Mouse (Mus musculus): ENCODE data around the gene Ccdc134. TPM values are rescaled to one million over a fixed set of nuclear protein-coding genes. Genes with fewer than 3 reads are reported as not detected.

The Ccdc134 gene
- total and polyA plus RNA-seq, 3 experiments, result 17.5 to 19.7 TPM; not detected in 1

DNA sequence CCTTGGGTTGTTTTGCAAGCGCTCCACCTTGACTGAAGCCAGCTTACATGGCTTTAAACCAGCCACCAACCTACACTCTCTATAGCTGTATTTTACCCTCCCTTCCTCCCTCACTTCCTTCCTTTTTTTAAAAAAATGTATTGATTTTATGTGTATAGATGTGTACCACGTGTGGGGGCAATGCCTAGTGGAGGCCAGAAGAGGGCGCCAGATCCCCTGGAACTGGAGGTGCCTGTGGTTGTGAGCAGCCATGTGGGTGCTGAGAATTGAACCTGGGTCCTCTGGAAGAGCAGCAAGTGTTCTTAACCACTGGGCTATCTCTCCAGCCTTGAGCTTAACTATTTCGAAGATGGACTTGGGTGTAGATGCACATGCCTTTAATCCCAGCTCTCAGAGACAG lies 54.6 kb downstream of the Ccdc134 start:
- H3K9me3 ChIP-seq (replicated peaks; ENCODE audit: insufficient read depth, low read length), result no peaks in the 10 kb centered on the region
- 0 out of 4 replicates have a peak, but pooled peaks cover 0 to 3% of the 10 kb centered on the region in 2 experiments for H3K4me1 ChIP-seq (ENCODE audit: control insufficient read depth in 1 of 2, insufficient read depth in 2 of 2, low read length in 2 of 2)
- TF ChIP-seq POLR2AphosphoS2 (IDR thresholded peaks at IDR 0.05; ENCODE audit: low read length) (no peak), CTCF (IDR thresholded peaks at IDR 0.05 in 2 of 3, conservative IDR thresholded peaks at IDR 0.05 in 1 of 3; ENCODE audit: control insufficient read depth in 1 of 3, insufficient read depth in 1 of 3, low read depth in 2 of 3, low read length in 3 of 3, poor library complexity in 1 of 3, severe bottlenecking in 1 of 3) (peak; percentile 33 to 57 (median 39)), UBTF (IDR thresholded peaks at IDR 0.05; ENCODE audit: borderline replicate concordance, insufficient read depth, low read depth, low read length) (no peak)
- no peak for DNase-seq (ENCODE audit: low read depth, low spot score)
- no peaks in the 10 kb centered on the region for H3K27me3 ChIP-seq (ENCODE audit: control insufficient read depth in 1 of 2, insufficient read depth in 2 of 2, low read length in 2 of 2)
- H3K4me3 ChIP-seq (ENCODE audit: control insufficient read depth in 1 of 2, insufficient read depth in 1 of 2, low read depth in 2 of 2, low read length in 2 of 2), result no peak overlapping the region
- H3K79me2 ChIP-seq (ENCODE audit: control insufficient read depth, insufficient read depth, low read length, poor library complexity), result no peaks in the 10 kb centered on the region
- peaks cover 0 to 16% of the 10 kb centered on the region in 2 experiments; a peak in 3 of 4 replicates for H3K36me3 ChIP-seq (ENCODE audit: control insufficient read depth in 1 of 2, insufficient read depth in 2 of 2, low read length in 2 of 2)
- no peak overlapping the region for H3K27ac ChIP-seq (ENCODE audit: control insufficient read depth, low read depth, low read length)
- H3K9ac ChIP-seq (ENCODE audit: control insufficient read depth, low read depth, low read length, poor library complexity, severe bottlenecking), result no peak overlapping the region

DNA sequence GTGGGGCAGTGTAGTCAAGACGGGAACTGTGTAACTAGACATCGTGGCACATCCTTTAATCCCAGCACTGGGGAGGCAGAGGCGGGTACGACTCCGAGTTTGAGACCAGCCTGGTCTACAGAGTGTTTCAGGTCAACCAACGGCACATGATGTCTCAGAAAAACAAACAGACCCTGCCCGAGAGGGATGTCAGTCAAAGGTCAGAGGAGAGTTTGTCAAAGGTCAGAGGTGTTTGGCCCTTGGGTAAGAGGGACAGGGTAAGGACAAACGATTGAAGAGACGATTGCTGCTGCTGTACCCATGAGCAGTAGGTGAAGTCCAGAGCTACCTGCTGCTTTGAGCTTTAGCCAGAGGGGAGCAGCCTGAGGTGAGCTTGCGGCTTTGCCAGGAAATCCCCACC lies 55.9 kb downstream of the Ccdc134 start:
- Histone ChIP-seq H3K27me3 (ENCODE audit: control insufficient read depth in 1 of 2, insufficient read depth in 2 of 2, low read length in 2 of 2) (no peaks in the 10 kb centered on the region), H3K27ac (ENCODE audit: control insufficient read depth, low read depth, low read length) (no peak overlapping the region), H3K9ac (ENCODE audit: control insufficient read depth, low read depth, low read length, poor library complexity, severe bottlenecking) (no peak overlapping the region), H3K9me3 (replicated peaks; ENCODE audit: insufficient read depth, low read length) (no peaks in the 10 kb centered on the region), H3K79me2 (ENCODE audit: control insufficient read depth, insufficient read depth, low read length, poor library complexity) (no peaks in the 10 kb centered on the region), H3K4me1 (ENCODE audit: control insufficient read depth in 1 of 2, insufficient read depth in 2 of 2, low read length in 2 of 2) (0 out of 4 replicates have a peak, but pooled peaks cover 0 to 3% of the 10 kb centered on the region in 2 experiments), H3K36me3 (ENCODE audit: control insufficient read depth in 1 of 2, insufficient read depth in 2 of 2, low read length in 2 of 2) (peaks cover 0 to 13% of the 10 kb centered on the region in 2 experiments; a peak in 3 of 4 replicates), H3K4me3 (ENCODE audit: control insufficient read depth in 1 of 2, insufficient read depth in 1 of 2, low read depth in 2 of 2, low read length in 2 of 2) (no peak overlapping the region)
- TF ChIP-seq RCOR1 (IDR thresholded peaks at IDR 0.05; ENCODE audit: low read depth, low read length) (no peak), CHD2 (IDR thresholded peaks at IDR 0.05; ENCODE audit: low read length) (no peak), BHLHE40 (IDR thresholded peaks at IDR 0.05; ENCODE audit: borderline replicate concordance, low read depth, low read length) (no peak), UBTF (IDR thresholded peaks at IDR 0.05; ENCODE audit: borderline replicate concordance, insufficient read depth, low read depth, low read length) (no peak), JUND (IDR thresholded peaks at IDR 0.05; ENCODE audit: low read depth, low read length) (no peak), ELF1 (IDR thresholded peaks at IDR 0.05; ENCODE audit: low read depth, low read length) (no peak), USF1 (IDR thresholded peaks at IDR 0.05; ENCODE audit: low read depth, low read length) (no peak), ZMIZ1 (IDR thresholded peaks at IDR 0.05; ENCODE audit: low read depth, low read length) (no peak), SMC3 (IDR thresholded peaks at IDR 0.05; ENCODE audit: low read depth, low read length) (no peak), ZKSCAN1 (IDR thresholded peaks at IDR 0.05; ENCODE audit: low read depth, low read length) (no peak)
- DNase-seq (ENCODE audit: low read depth, low spot score), result no peak

DNA sequence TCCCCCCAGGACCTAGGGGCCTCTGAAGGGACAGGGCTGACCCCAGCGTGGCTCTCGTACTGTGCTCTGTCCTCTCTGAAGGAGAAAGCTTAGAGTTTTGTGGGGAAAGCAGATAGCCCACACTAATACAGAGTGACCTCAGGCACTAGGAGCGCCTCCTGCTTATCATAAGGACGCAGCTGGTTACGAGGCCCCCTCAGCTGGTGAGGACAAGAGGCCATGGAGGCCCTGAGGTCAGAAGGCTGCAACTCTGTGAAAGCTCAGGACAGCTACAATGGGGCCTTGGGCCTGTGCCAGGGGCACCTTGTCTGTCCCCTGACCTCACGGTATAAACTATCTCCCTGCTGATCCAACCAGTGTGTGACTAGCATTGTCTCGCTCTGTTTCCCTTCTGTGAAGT lies 56.5 kb downstream of the Ccdc134 start:
- Histone ChIP-seq H3K4me3 (ENCODE audit: control insufficient read depth in 1 of 2, insufficient read depth in 1 of 2, low read depth in 2 of 2, low read length in 2 of 2) (no peak overlapping the region), H3K27me3 (ENCODE audit: control insufficient read depth in 1 of 2, insufficient read depth in 2 of 2, low read length in 2 of 2) (no peaks in the 10 kb centered on the region), H3K27ac (ENCODE audit: control insufficient read depth, low read depth, low read length) (no peak overlapping the region), H3K4me1 (ENCODE audit: control insufficient read depth in 1 of 2, insufficient read depth in 2 of 2, low read length in 2 of 2) (0 out of 4 replicates have a peak, but pooled peaks cover 0 to 3% of the 10 kb centered on the region in 2 experiments), H3K9ac (ENCODE audit: control insufficient read depth, low read depth, low read length, poor library complexity, severe bottlenecking) (no peak overlapping the region), H3K9me3 (replicated peaks; ENCODE audit: insufficient read depth, low read length) (no peaks in the 10 kb centered on the region), H3K79me2 (ENCODE audit: control insufficient read depth, insufficient read depth, low read length, poor library complexity) (no peaks in the 10 kb centered on the region), H3K36me3 (ENCODE audit: control insufficient read depth in 1 of 2, insufficient read depth in 2 of 2, low read length in 2 of 2) (peaks cover 0 to 13% of the 10 kb centered on the region in 2 experiments; a peak in 3 of 4 replicates)
- no peak for DNase-seq (ENCODE audit: low read depth, low spot score)
- TF ChIP-seq POLR2AphosphoS5 (IDR thresholded peaks at IDR 0.05; ENCODE audit: borderline replicate concordance, low read depth, low read length) (no peak), ZC3H11A (IDR thresholded peaks at IDR 0.05; ENCODE audit: low read depth, low read length) (no peak), SMC3 (IDR thresholded peaks at IDR 0.05; ENCODE audit: low read depth, low read length) (no peak), MAZ (IDR thresholded peaks at IDR 0.05; ENCODE audit: low read depth, low read length) (no peak), ZMIZ1 (IDR thresholded peaks at IDR 0.05; ENCODE audit: low read depth, low read length) (no peak), SIN3A (IDR thresholded peaks at IDR 0.05; ENCODE audit: low read length) (no peak)
